Mouse (Mus musculus) gastrocnemius, adult 18-20 months (tissue): Measurements from ENCODE around the gene Ly6g6e. TPM values are rescaled to one million over a fixed set of nuclear protein-coding genes. Genes with fewer than 3 reads are reported as not detected.
"Not testable (repeated sequence)": the region's sequence is repeated elsewhere in the genome, so short reads cannot be mapped to it uniquely, and the experiment has no call there.

Experiments used
- DNase-seq: peaks from one replicate; pipeline ENCODE4 v3.0.0; 2021; ENCODE audit warnings: low spot score
- long read RNA-seq, 2 experiments: library from polyadenylated mRNA; stranded (forward); transcript quantifications; one replicate each; pipeline ENCODE4 v2.0.0; 2021
- total RNA-seq, 2 experiments: library from RNA; stranded (reverse); gene quantifications; 2 replicates each; pipeline ENCODE4 v1.2.3; 2021

Ly6g6e gene
- not detected for total RNA-seq
- long read RNA-seq, experiment 1: 0 reads
- long read RNA-seq, experiment 2: 0 reads

DNA sequence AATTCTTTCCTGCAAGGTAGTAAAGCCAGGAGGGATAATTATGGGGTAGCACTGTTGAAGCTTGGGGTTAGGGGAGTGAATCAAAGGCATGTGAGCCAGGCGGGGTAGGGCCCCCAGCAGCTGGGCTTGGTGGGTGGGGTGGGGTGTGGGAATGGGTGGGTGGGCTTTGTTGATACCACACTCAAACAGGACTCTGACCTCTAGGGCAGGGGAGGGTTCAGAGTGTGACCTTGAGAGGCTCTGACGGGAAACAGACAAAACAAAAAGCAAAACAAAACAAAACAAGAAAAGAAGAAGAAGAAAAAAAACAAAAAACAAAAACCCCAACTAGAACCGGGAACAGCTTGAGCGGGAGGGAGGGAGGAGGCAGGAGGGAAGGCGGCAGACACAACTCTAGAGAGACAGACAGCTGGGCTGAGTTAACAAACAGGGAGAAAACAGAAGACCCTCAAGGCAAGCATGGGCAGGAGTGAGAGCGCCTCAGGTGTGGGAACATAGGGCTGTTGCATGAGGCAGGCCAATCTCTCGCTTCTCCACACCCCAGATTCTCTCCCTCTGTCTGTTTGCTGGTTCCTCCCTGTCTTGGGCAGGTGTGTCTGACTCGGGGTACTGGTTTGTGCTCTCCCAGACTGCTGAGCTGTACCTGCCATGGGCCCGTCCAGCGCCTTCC lies at the start of gene Ly6g6e:
Ly6g6e (plus strand) TSS at position 396 of the 670 bp plus-strand sequence.
- no peak for DNase-seq

GRCm38 (mm10) chr17:35027277-35028068 lies 49.2 kb upstream of the Ly6g6e start, which contains the start of gene Sapcd1:
TSS of gene Sapcd1 (minus strand) at chr17:35028016.
- DNase-seq: no peak

GRCm38 (mm10) chr17:35028315-35028714 lies 48.4 kb upstream of the Ly6g6e start:
- DNase-seq: no peak

GRCm38 (mm10) chr17:35029691-35030532 lies 46.8 kb upstream of the Ly6g6e start:
- DNase-seq: no peak

DNA sequence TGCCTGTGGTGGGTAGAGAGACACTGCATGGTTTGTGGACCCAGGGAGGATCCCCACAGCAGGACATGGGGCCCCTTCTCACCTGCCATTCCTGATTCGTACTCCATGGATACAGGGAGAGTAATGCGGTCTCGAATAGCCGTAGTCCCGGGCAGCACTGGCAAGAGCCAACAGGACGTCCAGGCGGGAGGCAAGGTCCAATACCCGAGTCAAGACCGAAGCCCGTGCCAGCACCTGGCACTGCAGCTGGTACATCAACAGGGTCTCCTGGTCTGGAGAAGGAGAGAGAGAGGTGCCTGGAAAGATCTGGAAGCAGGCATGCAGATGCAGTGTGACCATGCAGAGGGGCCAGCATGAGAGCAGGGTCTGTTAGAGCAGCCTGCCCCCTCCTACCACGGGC lies 45.4 kb upstream of the Ly6g6e start:
- DNase-seq: no peak

- DNase-seq: no peak
Measured at GRCm38 (mm10) chr17:35031880-35032279, 44.8 kb upstream of the Ly6g6e start.

GRCm38 (mm10) chr17:35032323-35032870 lies 44.3 kb upstream of the Ly6g6e start:
- DNase-seq: no peak

DNA sequence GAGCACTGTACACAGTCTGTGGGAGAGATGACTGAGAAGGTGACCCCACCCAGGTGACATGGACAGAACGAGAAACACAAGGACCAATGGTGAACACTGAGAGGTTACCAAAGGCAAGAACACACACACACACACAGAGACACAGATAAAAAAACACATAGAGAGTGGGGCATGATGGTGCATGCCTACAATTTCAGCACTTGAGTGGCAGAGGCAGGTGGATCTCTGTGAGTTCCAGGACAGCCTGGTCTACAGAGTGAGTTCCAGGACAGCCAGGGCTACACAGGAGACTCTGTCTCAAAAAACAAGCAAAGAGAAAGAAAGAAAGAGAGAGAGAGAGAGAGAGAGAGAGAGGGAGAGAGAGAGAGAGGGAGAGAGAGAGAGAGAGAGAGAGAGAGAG lies 43.0 kb upstream of the Ly6g6e start:
- DNase-seq: not testable (repeated sequence)

- no peak for DNase-seq
Measured at GRCm38 (mm10) chr17:35034896-35035295, 41.8 kb upstream of the Ly6g6e start.

DNA sequence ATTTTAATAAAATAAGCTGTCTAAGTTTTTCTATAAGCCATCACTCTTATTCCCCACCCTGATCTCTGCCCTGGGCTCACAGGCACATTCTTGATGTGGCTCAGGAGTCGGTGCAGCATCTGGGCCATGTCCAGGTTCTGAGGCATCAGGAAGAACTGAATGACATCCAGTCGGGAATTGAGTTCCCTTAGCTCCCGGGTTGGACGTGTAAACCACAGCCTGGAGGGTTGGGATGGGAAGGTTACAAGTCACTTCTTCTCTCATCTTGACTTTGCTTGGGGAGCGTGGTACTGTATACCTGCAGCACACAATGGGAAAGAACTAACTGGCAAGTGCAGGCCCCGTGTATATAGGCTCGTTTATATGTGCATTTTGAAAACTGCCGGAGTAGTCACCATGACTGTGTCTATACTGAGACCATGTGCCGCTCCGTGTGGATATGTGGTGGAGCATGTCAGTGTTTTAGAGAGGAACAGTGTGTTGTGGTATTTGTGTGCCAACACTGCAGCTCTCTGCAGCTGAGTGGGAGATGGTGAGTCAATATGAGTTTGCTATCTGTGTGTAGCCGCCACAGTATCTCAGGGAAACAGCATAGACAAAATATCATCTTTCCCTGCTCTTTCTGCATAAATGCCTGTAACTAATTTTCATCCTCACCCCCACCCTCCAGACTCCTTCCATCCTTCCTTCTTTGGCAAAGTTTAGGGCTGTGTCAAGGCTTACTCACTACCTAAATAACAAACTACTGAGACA lies 37.4 kb upstream of the Ly6g6e start:
- no peak for DNase-seq

DNA sequence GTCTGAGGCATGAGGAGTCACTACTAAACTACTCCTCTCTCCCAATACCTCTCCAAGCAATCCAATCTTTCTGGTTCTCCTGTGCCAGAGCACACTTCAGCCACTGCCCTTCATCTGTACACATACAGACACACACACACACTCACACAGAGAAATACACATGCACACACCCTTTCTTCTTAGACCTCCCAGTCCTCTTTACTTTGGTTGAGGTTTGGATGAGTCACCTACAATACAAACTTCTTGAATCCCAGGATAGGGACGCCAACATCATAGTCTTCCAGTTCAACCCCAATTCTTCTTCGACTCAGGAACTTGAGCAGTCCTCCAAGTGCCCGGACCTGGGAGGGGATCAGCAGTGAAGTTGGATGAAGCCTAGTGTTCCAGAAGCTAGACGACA lies 32.9 kb upstream of the Ly6g6e start:
- DNase-seq: no peak

GRCm38 (mm10) chr17:35044904-35045806 lies 31.5 kb upstream of the Ly6g6e start:
- no peak for DNase-seq

DNA sequence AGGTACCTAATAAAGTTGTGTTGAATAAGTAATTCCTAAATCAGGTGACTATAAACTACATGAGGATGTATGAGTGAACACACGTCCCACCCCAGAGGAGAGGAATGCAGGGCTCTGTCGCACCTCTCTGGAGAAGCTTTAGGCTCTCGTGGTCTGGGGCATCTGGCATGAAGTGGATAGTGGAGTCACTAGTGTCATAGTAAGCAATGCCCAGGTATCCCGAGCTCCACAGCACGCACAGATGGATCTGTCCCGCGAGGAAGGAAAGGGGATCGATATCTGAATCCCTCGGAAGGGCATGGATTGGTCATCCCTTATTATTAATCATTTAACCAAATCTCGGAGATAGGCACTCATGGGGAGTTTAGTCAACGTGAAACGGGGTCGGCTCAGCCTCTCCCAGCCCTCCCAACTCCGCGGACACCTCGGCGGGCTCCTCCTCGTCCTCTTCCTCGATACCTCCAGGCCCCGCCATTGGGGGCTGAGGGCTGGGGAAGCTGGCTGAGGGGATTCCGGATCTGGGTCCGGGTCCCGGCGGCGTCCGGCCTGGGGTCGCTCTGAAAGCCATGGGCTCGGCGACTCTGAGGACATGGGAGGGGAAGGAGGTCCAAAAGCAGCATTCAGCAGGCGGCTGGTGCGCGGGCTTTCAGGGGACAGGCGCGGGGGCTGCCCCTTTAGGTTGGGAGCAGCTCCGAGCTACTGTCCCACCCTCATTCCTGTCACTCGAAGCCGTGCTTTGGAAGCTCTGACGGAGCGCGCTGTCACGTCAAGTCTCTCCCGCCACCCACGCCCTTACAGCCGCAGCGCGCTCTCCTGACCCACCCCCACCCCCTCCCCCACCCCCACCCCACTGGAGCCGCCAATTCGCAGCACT lies 30.7 kb upstream of the Ly6g6e start:
- no peak for DNase-seq

DNA sequence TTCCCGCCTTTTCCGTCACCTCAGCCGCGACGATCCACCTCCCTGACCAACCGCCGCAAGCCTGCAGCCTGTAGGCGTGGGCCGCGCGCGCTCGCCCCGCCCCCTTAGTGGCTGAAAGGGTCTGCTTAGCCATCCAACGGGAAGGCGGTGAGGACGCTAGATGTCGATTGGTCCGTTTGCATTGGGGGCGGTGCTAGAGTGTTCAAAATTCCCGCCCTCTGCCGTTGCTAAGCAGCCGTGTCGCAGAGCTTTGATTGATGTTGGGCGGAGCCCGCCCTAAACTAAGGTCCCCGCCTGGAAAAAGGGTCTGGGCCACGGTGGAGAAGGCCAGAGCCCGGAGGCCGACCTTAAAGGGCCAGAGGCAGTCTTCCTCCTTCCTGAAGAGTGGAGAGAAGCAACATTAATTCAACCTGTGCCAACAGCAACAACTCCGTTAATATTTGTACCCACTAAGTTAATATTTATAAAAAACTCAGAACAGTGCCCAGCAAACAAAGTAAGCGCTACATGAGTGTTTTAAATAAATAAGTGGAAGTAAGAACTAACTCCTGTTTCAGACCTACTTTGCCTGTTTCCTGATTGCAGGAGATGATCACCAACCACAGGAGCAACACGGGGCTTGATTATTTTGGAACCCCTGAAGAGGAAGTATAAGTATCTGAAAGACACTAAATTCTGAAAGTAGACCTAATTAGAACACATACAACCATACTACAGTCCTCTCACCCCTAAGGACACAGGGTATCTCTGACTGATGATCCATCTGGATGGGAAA lies 29.8 kb upstream of the Ly6g6e start, which contains the start of gene Msh5:
Msh5 (minus strand) TSS at position 65 of the 775 bp plus-strand sequence.
- peak; percentile 96 for DNase-seq

- no peak for DNase-seq
Measured at GRCm38 (mm10) chr17:35047688-35048087, 29.0 kb upstream of the Ly6g6e start.

DNA sequence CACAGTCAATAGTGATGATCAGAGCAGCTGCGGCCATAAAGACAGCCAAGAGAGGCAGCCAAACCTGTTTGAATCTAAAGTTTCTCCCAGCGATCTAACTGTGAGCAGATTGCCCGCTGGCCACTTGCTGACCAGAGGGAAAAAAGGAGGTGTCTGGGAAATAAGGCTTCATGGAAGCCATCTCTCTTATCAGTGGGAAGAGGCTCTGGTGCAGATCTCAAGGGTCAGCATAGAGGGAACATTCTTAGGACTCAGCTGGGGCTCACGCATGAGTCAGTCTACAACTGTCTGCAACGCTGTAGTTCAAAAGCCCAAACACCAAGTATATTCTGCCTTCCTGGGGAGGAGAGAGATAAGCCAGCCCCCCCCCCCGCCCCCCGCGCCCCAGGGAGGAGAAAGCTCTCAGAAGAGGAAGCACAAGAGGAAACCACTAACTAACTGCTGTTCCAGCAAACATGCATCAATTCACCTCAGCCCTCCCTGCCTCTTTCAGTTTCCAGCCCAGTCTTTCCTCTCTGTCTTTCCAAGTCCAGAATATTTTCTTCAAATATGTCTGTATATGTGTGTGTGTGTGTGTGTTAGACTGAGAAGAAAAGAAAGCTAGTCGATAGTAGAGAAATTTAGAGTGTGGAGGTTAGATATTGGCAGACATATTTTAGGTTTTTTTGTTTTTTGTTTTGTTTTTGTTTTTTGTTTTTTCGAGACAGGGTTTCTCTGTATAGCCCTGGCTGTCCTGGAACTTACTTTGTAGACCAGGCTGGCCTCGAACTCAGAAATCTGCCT lies 28.4 kb upstream of the Ly6g6e start:
- DNase-seq: no peak

DNA sequence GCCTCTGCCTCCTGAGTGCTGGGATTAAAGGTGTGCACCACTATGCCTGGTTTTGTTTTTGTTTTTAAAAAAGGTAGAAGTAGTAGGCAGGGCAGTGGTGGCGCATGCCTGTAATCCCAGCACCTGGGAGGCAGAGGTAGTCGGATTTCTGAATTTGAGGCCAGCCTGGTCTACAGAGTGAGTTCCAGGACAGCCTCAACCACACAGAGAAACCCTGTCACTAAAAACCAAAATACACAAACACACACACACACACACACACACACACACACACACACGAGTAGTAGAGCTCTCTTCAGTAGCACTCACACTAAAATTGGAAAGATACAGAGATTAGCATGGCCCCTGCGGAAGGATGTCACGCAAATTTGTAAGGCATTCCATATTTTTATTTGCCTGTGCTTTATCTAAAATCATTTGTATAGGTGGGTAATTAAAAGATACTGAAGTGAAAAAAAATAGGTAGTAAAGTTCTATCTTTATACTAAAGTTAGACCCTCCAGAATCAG lies 27.7 kb upstream of the Ly6g6e start:
- no peak for DNase-seq
